Mouse (Mus musculus) heart, embryonic 13.5 days (tissue): ENCODE data around the gene Numbl. TPM values are rescaled to one million over a fixed set of nuclear protein-coding genes. Genes with fewer than 3 reads are reported as not detected.

Source experiments
- ATAC-seq: fragments of 200-750 bp; cut with Nextera tagmentation; 2 replicates; pipeline ENCODE4 v1.8.0; 2017; ENCODE audit warnings: moderate TSS enrichment; ENCODE audit not compliant: insufficient number of reproducible peaks, low FRiP score, low TSS enrichment; ENCODE audit errors: extremely low read depth
- H3K27ac ChIP-seq: fragments of 300-500 bp; sonication (generic); replicated peaks from 2 replicates; pipeline ENCODE4 v1.5.1; 2015; ENCODE audit warnings: moderate library complexity, mild to moderate bottlenecking, inconsistent platforms
- H3K27me3 ChIP-seq: fragments of 300-500 bp; sonication (generic); replicated peaks from 2 replicates; pipeline ENCODE4 v1.6.1; 2015; ENCODE audit warnings: mild to moderate bottlenecking, inconsistent platforms
- H3K36me3 ChIP-seq: fragments of 300-500 bp; sonication (generic); 2 replicates; pipeline ENCODE4 v1.6.1; 2015; ENCODE audit warnings: mild to moderate bottlenecking, inconsistent platforms
- H3K4me1 ChIP-seq: fragments of 300-500 bp; sonication (generic); 2 replicates; pipeline ENCODE4 v1.6.1; 2015; ENCODE audit warnings: inconsistent platforms
- H3K4me2 ChIP-seq: fragments of 300-500 bp; sonication (generic); 2 replicates; pipeline ENCODE4 v1.6.1; 2015; ENCODE audit warnings: inconsistent platforms, mild to moderate bottlenecking, moderate library complexity
- H3K4me3 ChIP-seq: fragments of 300-500 bp; sonication (generic); 2 replicates; pipeline ENCODE4 v1.5.1; 2015; ENCODE audit warnings: moderate library complexity, mild to moderate bottlenecking, inconsistent platforms
- H3K9ac ChIP-seq: fragments of 300-500 bp; sonication (generic); 2 replicates; pipeline ENCODE4 v1.6.1; 2015; ENCODE audit warnings: inconsistent platforms, mild to moderate bottlenecking, moderate library complexity
- H3K9me3 ChIP-seq: fragments of 300-500 bp; sonication (generic); 2 replicates; pipeline ENCODE4 v1.6.1; 2016; ENCODE audit warnings: inconsistent platforms
- WGBS: fragments of 180-500 bp; shearing (Covaris S2); methylation state at CpG from one replicate; pipeline ENCODE4 v1.1.7; 2015; ENCODE audit warnings: mixed read lengths; 5-methylcytosine and 5-hydroxymethylcytosine counted together
- polyA plus RNA-seq: library from polyadenylated mRNA; unstranded; fragments of >200 nt; fragmentation: Nextera tagmentation; extraction: Ambion mirVana; gene quantifications from 2 replicates; pipeline ENCODE4 v1.2.1, GENCODE M21; 2015

Numbl gene
- polyA plus RNA-seq, 1 experiment from 2014 or later: 8.3 TPM

DNA sequence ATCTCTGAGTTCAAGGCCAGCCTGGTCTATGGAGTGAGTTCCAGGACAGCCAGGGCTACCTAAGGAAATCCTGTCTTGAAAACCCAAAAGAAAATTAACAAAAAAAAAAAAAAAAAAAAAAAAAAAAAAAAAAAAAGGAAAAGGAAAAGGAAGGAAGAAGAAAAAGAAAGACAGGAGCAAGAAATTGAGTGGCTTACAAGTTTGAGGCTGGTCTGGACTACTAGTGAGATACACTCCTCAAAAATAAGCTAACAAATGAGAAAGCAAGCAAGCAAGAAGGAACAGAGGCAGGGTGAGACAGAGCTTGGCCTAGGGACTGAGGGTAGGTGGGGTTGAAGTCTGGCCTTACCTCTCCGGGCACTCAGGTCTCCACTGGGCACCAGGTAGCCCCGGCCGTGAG, 51.6 kb downstream of the Numbl start:
- Histone ChIP-seq H3K4me3 (peak overlapping the region; percentile 35; the same call in 1 of the 2 replicates), H3K27ac (no peak overlapping the region), H3K36me3 (peaks cover 51% of the 10 kb centered on the region), H3K27me3 (peaks cover 54% of the 10 kb centered on the region), H3K4me2 (peak overlapping the region; percentile 64), H3K9me3 (peaks cover 11% of the 10 kb centered on the region; the same call in 1 of the 2 replicates), H3K4me1 (peaks cover 26% of the 10 kb centered on the region), H3K9ac (no peak overlapping the region)
- no peak for ATAC-seq
- WGBS: 44% methylated on average over 3 of the region's 3 CpGs

GRCm38 (mm10) chr7:27310306-27310705, 52.1 kb downstream of the Numbl start:
- Histone ChIP-seq H3K9me3 (peaks cover 11% of the 10 kb centered on the region; the same call in 1 of the 2 replicates), H3K9ac (peak overlapping the region; percentile 25; the same call in 1 of the 2 replicates), H3K27ac (no peak overlapping the region), H3K4me3 (peak overlapping the region; percentile 35), H3K4me1 (peaks cover 26% of the 10 kb centered on the region), H3K36me3 (peaks cover 46% of the 10 kb centered on the region), H3K27me3 (peaks cover 49% of the 10 kb centered on the region), H3K4me2 (peak overlapping the region; percentile 64)
- 5% methylated on average over 17 of the region's 17 CpGs for WGBS
- ATAC-seq: no peak

DNA sequence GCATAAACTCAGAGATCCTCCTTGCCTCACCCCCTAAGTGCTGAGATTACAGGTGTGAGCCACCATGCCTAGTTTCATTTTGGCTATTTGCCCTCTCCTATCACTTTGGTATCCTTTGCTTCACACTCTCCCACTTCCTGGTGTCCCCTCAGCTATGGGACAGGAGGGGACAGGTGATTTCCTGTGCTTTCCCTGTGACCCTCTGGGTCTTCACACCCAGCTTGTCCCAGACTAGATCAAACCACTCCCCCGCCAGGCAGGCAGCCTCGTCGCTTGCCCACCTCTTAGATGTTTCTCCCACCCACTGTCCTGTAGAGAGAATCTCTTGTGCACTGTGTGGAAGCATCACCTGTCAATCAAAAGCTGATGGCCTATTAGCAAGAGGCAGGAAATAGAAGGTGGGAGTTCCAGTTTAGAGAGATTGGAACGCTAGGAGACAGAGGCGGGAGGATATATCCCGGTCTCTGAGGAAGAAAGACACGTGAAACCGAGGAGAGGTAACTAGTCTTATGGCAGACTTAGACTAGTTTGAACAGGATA, 52.8 kb downstream of the Numbl start:
- no peak; the same call in 1 of the 2 replicates for ATAC-seq
- H3K9ac ChIP-seq: peak overlapping the region; percentile 25; the same call in 1 of the 2 replicates
- peaks cover 41% of the 10 kb centered on the region for H3K27me3 ChIP-seq
- H3K36me3 ChIP-seq: peaks cover 44% of the 10 kb centered on the region
- 37% methylated on average over 8 of the region's 8 CpGs for WGBS
- peaks cover 11% of the 10 kb centered on the region; the same call in 1 of the 2 replicates for H3K9me3 ChIP-seq
- H3K4me3 ChIP-seq: no peak overlapping the region
- H3K4me2 ChIP-seq: peak overlapping the region; percentile 64
- H3K4me1 ChIP-seq: peaks cover 26% of the 10 kb centered on the region
- no peak overlapping the region for H3K27ac ChIP-seq

GRCm38 (mm10) chr7:27311651-27312284, 53.5 kb downstream of the Numbl start:
- H3K4me1 ChIP-seq: peaks cover 26% of the 10 kb centered on the region
- no peak overlapping the region for H3K27ac ChIP-seq
- no peak overlapping the region for H3K4me2 ChIP-seq
- H3K27me3 ChIP-seq: peaks cover 37% of the 10 kb centered on the region
- H3K9ac ChIP-seq: no peak overlapping the region
- no peak for ATAC-seq
- H3K4me3 ChIP-seq: no peak overlapping the region
- H3K36me3 ChIP-seq: peaks cover 44% of the 10 kb centered on the region
- WGBS: 86% methylated on average over 12 of the region's 12 CpGs
- H3K9me3 ChIP-seq: peaks cover 11% of the 10 kb centered on the region; the same call in 1 of the 2 replicates

GRCm38 (mm10) chr7:27314393-27314792, 56.2 kb downstream of the Numbl start:
- Histone ChIP-seq H3K4me1 (peaks cover 17% of the 10 kb centered on the region), H3K27ac (no peak overlapping the region), H3K9me3 (peaks cover 11% of the 10 kb centered on the region; the same call in 1 of the 2 replicates), H3K9ac (no peak overlapping the region), H3K27me3 (peaks cover 26% of the 10 kb centered on the region), H3K4me2 (no peak overlapping the region), H3K36me3 (peaks cover 62% of the 10 kb centered on the region), H3K4me3 (no peak overlapping the region)
- WGBS: 84% methylated on average over 3 of the region's 3 CpGs
- no peak for ATAC-seq

DNA sequence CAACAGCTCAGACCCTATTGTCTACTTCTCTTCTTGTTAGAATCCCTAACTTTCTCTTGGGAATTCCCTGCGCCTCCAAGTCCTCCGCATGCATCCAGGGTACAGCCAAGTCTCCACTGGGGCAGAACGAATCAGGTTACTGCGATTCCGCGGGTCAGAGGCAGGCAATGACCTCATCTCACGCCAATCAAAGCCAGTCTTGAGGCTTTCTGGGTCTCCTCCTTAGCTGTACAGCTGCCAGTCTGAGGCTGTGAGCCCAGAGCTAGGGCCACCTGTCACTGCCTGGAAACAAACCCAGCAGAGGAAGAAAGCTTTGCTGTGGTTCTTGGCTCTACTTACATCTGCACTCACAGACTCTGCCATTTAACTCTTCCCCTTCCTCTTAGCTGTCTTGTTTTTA, 57.7 kb downstream of the Numbl start:
- ATAC-seq: no peak
- H3K4me2 ChIP-seq: no peak overlapping the region
- peaks cover 11% of the 10 kb centered on the region; the same call in 1 of the 2 replicates for H3K9me3 ChIP-seq
- peaks cover 19% of the 10 kb centered on the region for H3K27me3 ChIP-seq
- H3K4me3 ChIP-seq: no peak overlapping the region
- H3K36me3 ChIP-seq: peaks cover 63% of the 10 kb centered on the region
- H3K27ac ChIP-seq: no peak overlapping the region
- no peak overlapping the region for H3K9ac ChIP-seq
- H3K4me1 ChIP-seq: peaks cover 4% of the 10 kb centered on the region
- WGBS: 49% methylated on average over 7 of the region's 7 CpGs

DNA sequence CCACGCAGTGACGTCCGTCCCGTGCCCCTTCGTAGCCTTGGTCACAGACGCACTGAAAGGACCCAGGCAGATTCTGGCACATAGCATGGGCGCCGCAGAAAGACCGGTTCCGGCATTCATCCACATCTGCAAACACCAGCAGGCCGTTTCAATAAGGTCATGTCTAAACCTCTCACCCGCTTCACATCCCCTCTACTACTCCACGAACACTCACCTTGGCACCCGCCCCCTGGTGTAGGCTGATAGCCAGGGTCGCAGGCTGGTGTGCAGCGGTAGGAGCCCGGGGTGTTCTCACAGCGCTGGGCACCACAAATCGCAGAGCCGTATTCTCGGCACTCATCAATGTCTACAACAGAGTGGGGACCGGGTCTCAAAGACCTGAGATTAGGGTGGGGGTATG, 61.2 kb downstream of the Numbl start:
- peaks cover 72% of the 10 kb centered on the region for H3K36me3 ChIP-seq
- no peak overlapping the region for H3K4me2 ChIP-seq
- peaks cover 43% of the 10 kb centered on the region for H3K27me3 ChIP-seq
- ATAC-seq: no peak
- no peak overlapping the region for H3K9ac ChIP-seq
- H3K4me3 ChIP-seq: no peak overlapping the region
- H3K9me3 ChIP-seq: peaks cover 1% of the 10 kb centered on the region; the same call in 1 of the 2 replicates
- 84% methylated on average over 22 of the region's 22 CpGs for WGBS
- H3K27ac ChIP-seq: no peak overlapping the region
- H3K4me1 ChIP-seq: no peaks in the 10 kb centered on the region

GRCm38 (mm10) chr7:27322291-27322690, 64.1 kb downstream of the Numbl start:
- Histone ChIP-seq H3K36me3 (peaks cover 68% of the 10 kb centered on the region), H3K27me3 (peaks cover 71% of the 10 kb centered on the region), H3K4me1 (peaks cover 14% of the 10 kb centered on the region), H3K9me3 (no peaks in the 10 kb centered on the region), H3K4me2 (no peak overlapping the region), H3K9ac (no peak overlapping the region), H3K4me3 (no peak overlapping the region), H3K27ac (no peak overlapping the region)
- WGBS: 24% methylated on average over 13 of the region's 13 CpGs
- ATAC-seq: no peak

GRCm38 (mm10) chr7:27323001-27323400, 64.8 kb downstream of the Numbl start:
- Histone ChIP-seq H3K4me3 (no peak overlapping the region), H3K9ac (no peak overlapping the region), H3K4me1 (peaks cover 14% of the 10 kb centered on the region), H3K9me3 (no peaks in the 10 kb centered on the region), H3K27me3 (peaks cover 78% of the 10 kb centered on the region), H3K4me2 (no peak overlapping the region), H3K36me3 (peaks cover 68% of the 10 kb centered on the region), H3K27ac (no peak overlapping the region)
- ATAC-seq: no peak
- 79% methylated on average over 5 of the region's 5 CpGs for WGBS

GRCm38 (mm10) chr7:27324161-27324560, 65.9 kb downstream of the Numbl start:
- Histone ChIP-seq H3K4me2 (no peak overlapping the region), H3K27me3 (peaks cover 90% of the 10 kb centered on the region), H3K4me3 (no peak overlapping the region), H3K9me3 (no peaks in the 10 kb centered on the region), H3K36me3 (peaks cover 61% of the 10 kb centered on the region), H3K27ac (no peak overlapping the region), H3K4me1 (peaks cover 20% of the 10 kb centered on the region), H3K9ac (no peak overlapping the region)
- ATAC-seq: no peak
- 90% methylated on average over 11 of the region's 11 CpGs for WGBS

DNA sequence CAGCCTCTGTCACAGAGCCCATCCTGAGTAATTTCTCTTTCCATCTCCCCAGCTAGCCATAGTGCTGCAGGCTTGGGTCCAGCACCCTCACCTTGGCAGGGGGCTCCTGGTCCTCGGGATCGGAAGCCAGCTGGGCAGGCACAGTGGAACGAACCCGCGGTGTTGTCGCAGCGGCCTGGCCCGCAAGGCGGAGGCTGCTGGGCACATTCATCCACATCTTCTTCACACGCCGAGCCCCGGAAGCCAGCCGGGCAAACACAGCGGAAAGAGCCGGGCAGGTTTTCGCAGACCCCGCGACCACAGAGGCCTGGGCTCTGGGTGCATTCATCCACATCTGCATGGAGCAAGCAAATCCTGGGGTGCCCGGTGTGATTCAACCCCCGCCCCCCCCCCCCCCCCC, 66.7 kb downstream of the Numbl start:
- 45% methylated on average over 18 of the region's 20 CpGs for WGBS
- Histone ChIP-seq H3K9me3 (no peaks in the 10 kb centered on the region), H3K4me1 (peaks cover 27% of the 10 kb centered on the region), H3K4me2 (no peak overlapping the region), H3K36me3 (peaks cover 55% of the 10 kb centered on the region), H3K27ac (no peak overlapping the region), H3K4me3 (no peak overlapping the region), H3K9ac (peak overlapping the region; percentile 7; the same call in 1 of the 2 replicates), H3K27me3 (peaks cover 92% of the 10 kb centered on the region)
- ATAC-seq: no peak

DNA sequence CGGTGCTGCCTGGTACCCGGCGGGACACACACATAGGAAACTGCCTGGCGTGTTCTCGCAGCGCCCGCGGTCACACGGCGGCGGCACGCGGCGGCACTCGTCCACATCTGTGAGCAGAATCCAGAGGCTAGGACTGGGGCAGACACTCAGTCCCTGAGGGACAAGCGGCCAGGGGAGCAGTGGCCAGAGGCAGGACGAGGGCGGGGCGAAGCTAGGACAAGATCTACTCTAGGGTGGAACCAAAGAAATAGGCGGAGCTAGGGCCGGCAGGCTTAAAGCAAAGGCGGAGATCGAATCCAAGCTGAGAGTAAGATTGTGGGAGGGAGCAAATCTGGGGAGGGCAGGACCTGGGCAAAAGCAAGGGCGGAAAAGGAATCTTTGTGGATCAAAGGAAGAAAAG, 67.5 kb downstream of the Numbl start:
- peak overlapping the region; percentile 15 for H3K9ac ChIP-seq
- peaks cover 99% of the 10 kb centered on the region for H3K27me3 ChIP-seq
- peaks cover 35% of the 10 kb centered on the region for H3K4me1 ChIP-seq
- peak overlapping the region; percentile 57 for H3K4me2 ChIP-seq
- 6% methylated on average over 24 of the region's 24 CpGs for WGBS
- peaks cover 53% of the 10 kb centered on the region for H3K36me3 ChIP-seq
- H3K4me3 ChIP-seq: peak overlapping the region; percentile 31
- H3K27ac ChIP-seq: no peak overlapping the region
- H3K9me3 ChIP-seq: no peaks in the 10 kb centered on the region
- no peak for ATAC-seq
